Mouse (Mus musculus) hindbrain, embryonic 13.5 days (tissue): ENCODE data around the gene Lim2. TPM values are rescaled to one million over a fixed set of nuclear protein-coding genes. Genes with fewer than 3 reads are reported as not detected.

Experiments
- ATAC-seq: fragments of 200-750 bp; cut with Nextera tagmentation; 2 replicates; pipeline ENCODE4 v1.8.0; 2017; ENCODE audit warnings: moderate TSS enrichment; ENCODE audit not compliant: low FRiP score
- H3K27ac ChIP-seq: fragments of 300-500 bp; sonication (generic); 2 replicates; pipeline ENCODE4 v1.5.1; 2015; ENCODE audit warnings: inconsistent platforms, mild to moderate bottlenecking, moderate library complexity
- H3K27me3 ChIP-seq: fragments of 300-500 bp; sonication (generic); 2 replicates; pipeline ENCODE4 v1.6.1; 2015; ENCODE audit warnings: mild to moderate bottlenecking, inconsistent platforms
- H3K36me3 ChIP-seq: fragments of 300-500 bp; sonication (generic); 2 replicates; pipeline ENCODE4 v1.6.1; 2015; ENCODE audit warnings: mild to moderate bottlenecking, inconsistent platforms
- H3K4me1 ChIP-seq: fragments of 300-500 bp; sonication (generic); replicated peaks from 2 replicates; pipeline ENCODE4 v1.6.1; 2015; ENCODE audit warnings: inconsistent platforms
- H3K4me2 ChIP-seq: fragments of 300-500 bp; sonication (generic); 2 replicates; pipeline ENCODE4 v1.6.1; 2015; ENCODE audit warnings: inconsistent platforms, mild to moderate bottlenecking, moderate library complexity
- H3K4me3 ChIP-seq: fragments of 300-500 bp; sonication (generic); 2 replicates; pipeline ENCODE4 v1.5.1; 2015; ENCODE audit warnings: mild to moderate bottlenecking, inconsistent platforms
- H3K9ac ChIP-seq: fragments of 300-500 bp; sonication (generic); 2 replicates; pipeline ENCODE4 v1.6.1; 2015; ENCODE audit warnings: mild to moderate bottlenecking, inconsistent platforms
- H3K9me3 ChIP-seq: fragments of 300-500 bp; sonication (generic); 2 replicates; pipeline ENCODE4 v1.6.1; 2016; ENCODE audit warnings: inconsistent platforms
- WGBS: fragments of 180-500 bp; shearing (Covaris S2); methylation state at CpG from one replicate; pipeline ENCODE4 v1.1.7; 2015; 5-methylcytosine and 5-hydroxymethylcytosine counted together
- microRNA-seq: library from miRNA; unstranded; fragments of <30 nt; microRNA quantifications from one replicate; pipeline ENCODE4, GENCODE M21; 2016
- polyA plus RNA-seq: library from polyadenylated mRNA; unstranded; fragments of >200 nt; fragmentation: Nextera tagmentation; extraction: Ambion mirVana; gene quantifications from 2 replicates; pipeline ENCODE4 v1.2.1, GENCODE M21; 2015

Lim2 gene
- polyA plus RNA-seq, 1 experiment from 2014 or later: not detected

- H3K4me2 ChIP-seq: no peak overlapping the region
- H3K9me3 ChIP-seq: no peaks in the 10 kb centered on the region
- peaks cover 23% of the 10 kb centered on the region for H3K4me1 ChIP-seq
- no peak for ATAC-seq
- H3K27me3 ChIP-seq: peaks cover 54% of the 10 kb centered on the region
- H3K27ac ChIP-seq: no peak overlapping the region
- 9% methylated on average over 13 of the region's 13 CpGs for WGBS
- H3K9ac ChIP-seq: no peak overlapping the region
- peaks cover 43% of the 10 kb centered on the region for H3K36me3 ChIP-seq
- no peak overlapping the region for H3K4me3 ChIP-seq
Measured at GRCm38 (mm10) chr7:43476376-43476775, 48.9 kb downstream of the Lim2 start.

GRCm38 (mm10) chr7:43481191-43481590 is 53.7 kb downstream of the Lim2 start:
- Histone ChIP-seq H3K36me3 (peaks cover 16% of the 10 kb centered on the region), H3K4me3 (no peak overlapping the region), H3K4me2 (no peak overlapping the region), H3K4me1 (peaks cover 47% of the 10 kb centered on the region), H3K9ac (no peak overlapping the region), H3K27ac (no peak overlapping the region), H3K9me3 (no peaks in the 10 kb centered on the region), H3K27me3 (peaks cover 35% of the 10 kb centered on the region)
- 65% methylated on average over 3 of the region's 3 CpGs for WGBS
- ATAC-seq: no peak

GRCm38 (mm10) chr7:43482090-43482716 is 54.7 kb downstream of the Lim2 start:
- peak overlapping the region; percentile 2; the same call in 1 of the 2 replicates for H3K27ac ChIP-seq
- WGBS: 34% methylated on average over 8 of the region's 8 CpGs
- no peak overlapping the region for H3K4me3 ChIP-seq
- no peaks in the 10 kb centered on the region for H3K9me3 ChIP-seq
- 0 out of 2 replicates have a peak overlapping the region, but pooled peaks have one; percentile 15 for H3K9ac ChIP-seq
- peaks cover 40% of the 10 kb centered on the region for H3K4me1 ChIP-seq
- peaks cover 16% of the 10 kb centered on the region for H3K36me3 ChIP-seq
- H3K4me2 ChIP-seq: no peak overlapping the region
- peak; percentile 74 for ATAC-seq
- peaks cover 25% of the 10 kb centered on the region for H3K27me3 ChIP-seq

- no peak overlapping the region; the same call in 1 of the 2 replicates for H3K9ac ChIP-seq
- peaks cover 14% of the 10 kb centered on the region for H3K27me3 ChIP-seq
- peaks cover 41% of the 10 kb centered on the region for H3K4me1 ChIP-seq
- H3K9me3 ChIP-seq: no peaks in the 10 kb centered on the region
- H3K4me3 ChIP-seq: no peak overlapping the region
- H3K36me3 ChIP-seq: peaks cover 9% of the 10 kb centered on the region
- H3K27ac ChIP-seq: no peak overlapping the region
- WGBS: 31% methylated on average over 10 of the region's 10 CpGs
- no peak overlapping the region for H3K4me2 ChIP-seq
- no peak for ATAC-seq
Measured at GRCm38 (mm10) chr7:43483236-43483635, 55.8 kb downstream of the Lim2 start.

Small RNA genes lying within 50 kb of the gene (microRNA-seq; reads per million reads assigned to microRNA genes)
- gene Mir7051: not detected

Other genes starting within 250 kb of the Lim2 start
- 17.9 and 18.3 TPM in 2 replicates for gene Zfp715, start 114.4 kb upstream of the Lim2 start, polyA plus RNA-seq
- 0.08 and 0.21 TPM in 2 replicates for gene Siglecf, start 76.3 kb upstream of the Lim2 start, polyA plus RNA-seq
- gene Siglecg, start 19.5 kb upstream of the Lim2 start, polyA plus RNA-seq: not detected in 2 replicates
- gene Nkg7, start 9.4 kb downstream of the Lim2 start, polyA plus RNA-seq: 0.26 TPM in 1 of 2 replicates, not detected in the other
- not detected in 2 replicates for gene Cldnd2, start 13.1 kb downstream of the Lim2 start, polyA plus RNA-seq
- gene Etfb, start 16.4 kb downstream of the Lim2 start, polyA plus RNA-seq: 149 and 154 TPM in 2 replicates
- 0.39 TPM in 2 replicates for gene Gm45233, start 16.5 kb downstream of the Lim2 start, polyA plus RNA-seq
- gene Vsig10l, start 35.5 kb downstream of the Lim2 start, polyA plus RNA-seq: 9.6 and 10.8 TPM in 2 replicates
- 7.3 and 7.8 TPM in 2 replicates for gene Iglon5, start 62.4 kb downstream of the Lim2 start, polyA plus RNA-seq
- gene 4931406B18Rik, start 78.3 kb downstream of the Lim2 start, polyA plus RNA-seq: not detected in 2 replicates
- 0.71 and 0.91 TPM in 2 replicates for gene Cd33, start 116.8 kb downstream of the Lim2 start, polyA plus RNA-seq
- 8.5 and 10.0 TPM in 2 replicates for gene Zfp658, start 134.6 kb downstream of the Lim2 start, polyA plus RNA-seq
- 15.1 and 15.5 TPM in 2 replicates for gene Zfp719, start 151.9 kb downstream of the Lim2 start, polyA plus RNA-seq
- gene Zfp819, start 179.5 kb downstream of the Lim2 start, polyA plus RNA-seq: 0.43 and 0.56 TPM in 2 replicates
- gene Ceacam18, start 207.0 kb downstream of the Lim2 start, polyA plus RNA-seq: not detected in 2 replicates
- 0.28 and 0.49 TPM in 2 replicates for gene Siglece, start 232.5 kb downstream of the Lim2 start, polyA plus RNA-seq
- gene Ctu1, start 244.3 kb downstream of the Lim2 start, polyA plus RNA-seq: 20.4 and 21.8 TPM in 2 replicates